Comparison of ENCODE assay signal across 8 mouse cellular contexts in genomic region chr5:108131849-108132440, GRCm38 (mm10). TPM values are rescaled to one million over a fixed set of nuclear protein-coding genes. Genes with fewer than 3 reads are reported as not detected.
DNase-seq lines count a peak whose midpoint lies in the region; ATAC-seq and TF ChIP-seq lines count a peak whose summit lies in the region.

No protein-coding gene starts in this region.

- peak overlapping the region; percentile 97 for H3K27ac ChIP-seq in testis, adult 2 months (ENCODE audit: control insufficient read depth, insufficient read depth, low read depth, low read length)
- H3K27ac ChIP-seq in intestine, postnatal 0 days (ENCODE audit: low read depth, low read length): peak overlapping the region; percentile 94
- peak overlapping the region; percentile 77 for H3K27ac ChIP-seq in small intestine, adult 2 months (ENCODE audit: insufficient read depth, low read depth, low read length)

- H3K4me3 ChIP-seq in testis, adult 2 months (ENCODE audit: control insufficient read depth, low read depth, low read length): peak overlapping the region; percentile 98
- H3K4me3 ChIP-seq in intestine, postnatal 0 days (ENCODE audit: low read depth, low read length): peak overlapping the region; percentile 85
- H3K4me3 ChIP-seq in small intestine, adult 2 months (ENCODE audit: low read depth, low read length): peak overlapping the region; percentile 86

- peak overlapping the region; percentile 90 for H3K4me2 ChIP-seq in intestine, postnatal 0 days (replicated peaks; ENCODE audit: low read depth)

- DNase-seq in testis, postnatal 14 days (ENCODE audit: low spot score): no peak
- peak; percentile 36 for DNase-seq in c-Kit-negative CD71-positive TER-119-positive erythroid progenitor cells, embryonic 14.5 days (ENCODE audit: low read depth, low spot score)
- peak; percentile 97 for DNase-seq in heart, adult 11 months
- peak; percentile 60 for DNase-seq in lung, postnatal 25 days (ENCODE audit: low spot score)
- no peak for DNase-seq in right cerebral cortex, adult 2 months (ENCODE audit: low spot score in 2 of 2)

- H3K27me3 ChIP-seq in testis, adult 2 months (ENCODE audit: control insufficient read depth, insufficient read depth, low read length): no peaks in the 10 kb centered on the region
- H3K27me3 ChIP-seq in intestine, postnatal 0 days (replicated peaks; ENCODE audit: control insufficient read depth, insufficient read depth, low read length): no peaks in the 10 kb centered on the region
- H3K27me3 ChIP-seq in small intestine, adult 2 months (ENCODE audit: control insufficient read depth, insufficient read depth, low read length): no peaks in the 10 kb centered on the region

- TF ChIP-seq CTCF in testis, adult 2 months (IDR thresholded peaks at IDR 0.05; ENCODE audit: control insufficient read depth, insufficient read depth, insufficient replicate concordance, low read depth, low read length): no peak
- no peak for TF ChIP-seq CTCF in intestine, postnatal 0 days (IDR thresholded peaks at IDR 0.05; ENCODE audit: low read depth)
- no peak for TF ChIP-seq CTCF in small intestine, adult 2 months (IDR thresholded peaks at IDR 0.05; ENCODE audit: extremely low read depth, insufficient read length, insufficient replicate concordance, low read depth, low read length)

- no peak for TF ChIP-seq POLR2A in testis, adult 2 months (IDR thresholded peaks at IDR 0.05; ENCODE audit: control insufficient read depth, low read depth, low read length)
- no peak; the same call in 1 of the 2 replicates for TF ChIP-seq POLR2A in small intestine, adult 2 months (IDR thresholded peaks at IDR 0.05; ENCODE audit: low read depth, low read length)

- WGBS in intestine, postnatal 0 days: under 1% methylated on average over 32 of the region's 32 CpGs
- under 1% methylated on average over 32 of the region's 32 CpGs for WGBS in small intestine, adult 2 months

- no peaks in the 10 kb centered on the region for H3K9me3 ChIP-seq in intestine, postnatal 0 days (ENCODE audit: control insufficient read depth)

- ATAC-seq in intestine, postnatal 0 days: peak; percentile 40

- no peaks in the 10 kb centered on the region for H3K4me1 ChIP-seq in testis, adult 2 months (ENCODE audit: control insufficient read depth, insufficient read depth, low read length)
- H3K4me1 ChIP-seq in intestine, postnatal 0 days (replicated peaks; ENCODE audit: control insufficient read depth, insufficient read depth, low read length): no peaks in the 10 kb centered on the region
- H3K4me1 ChIP-seq in small intestine, adult 2 months (ENCODE audit: control insufficient read depth, insufficient read depth, insufficient read length, low read length): peaks cover 3% of the 10 kb centered on the region; the same call in 1 of the 2 replicates

- H3K36me3 ChIP-seq in testis, adult 2 months (ENCODE audit: control insufficient read depth, insufficient read depth, low read length): peaks cover 2% of the 10 kb centered on the region
- peaks cover 8% of the 10 kb centered on the region for H3K36me3 ChIP-seq in intestine, postnatal 0 days (ENCODE audit: control insufficient read depth, insufficient read depth)
- peaks cover 11% of the 10 kb centered on the region for H3K36me3 ChIP-seq in small intestine, adult 2 months (ENCODE audit: control insufficient read depth, insufficient read depth, low read length)

- H3K9ac ChIP-seq in intestine, postnatal 0 days (ENCODE audit: low read depth, low read length): peak overlapping the region; percentile 78

RNA-seq across cellular contexts. Expression of gene Tmed5, which starts 0.5 kb away (rescaled TPM):
- 12.4 and 13.1 TPM in 2 replicates for polyA plus RNA-seq in testis, adult 2 months (2012; rRNA removed)
- polyA plus RNA-seq in intestine, postnatal 0 days (2015; fragmentation: Nextera tagmentation; extraction: Ambion mirVana): 19.3 and 20.5 TPM in 2 replicates
- polyA plus RNA-seq in small intestine, adult 2 months (2012; rRNA removed): 31.5 and 33.9 TPM in 2 replicates

RNA-seq across cellular contexts. Expression of gene Ccdc18, which starts 0.7 kb away (rescaled TPM):
- 1.3 and 1.7 TPM in 2 replicates for polyA plus RNA-seq in testis, adult 2 months (2012; rRNA removed)
- 3.3 and 4.9 TPM in 2 replicates for polyA plus RNA-seq in intestine, postnatal 0 days (2015; fragmentation: Nextera tagmentation; extraction: Ambion mirVana)
- polyA plus RNA-seq in small intestine, adult 2 months (2012; rRNA removed): not detected in 2 replicates

Comparison
In these comparisons a context has a peak if more than half of its experiments do, and no peak if none do; other contexts are left out.
1. DNase-seq: peak in c-Kit-negative CD71-positive TER-119-positive erythroid progenitor cells, embryonic 14.5 days (single experiment), heart, adult 11 months (single experiment) and lung, postnatal 25 days (single experiment); none in testis, postnatal 14 days (single experiment) and right cerebral cortex, adult 2 months (0 of 2).
2. Peak in every context shown above with its lines, with median percentiles within 50 percentile points of each other: H3K27ac ChIP-seq and H3K4me3 ChIP-seq.